ENCODE assay signal across 7 mouse cellular contexts in genomic region chr5:33018561-33019425, GRCm38 (mm10). TPM values are rescaled to one million over a fixed set of nuclear protein-coding genes. Genes with fewer than 3 reads are reported as not detected.
DNase-seq lines count a peak whose midpoint lies in the region; ATAC-seq and TF ChIP-seq lines count a peak whose summit lies in the region.

TSS of gene Ywhah (plus strand) at chr5:33018816.

- peak within 1 kb of the TSS; percentile 100 for H3K27ac ChIP-seq in embryonic facial prominence, embryonic 12.5 days
- peak within 1 kb of the TSS; percentile 88 for H3K27ac ChIP-seq in kidney, adult 2 months (ENCODE audit: insufficient read depth, low read depth, low read length)
- H3K27ac ChIP-seq in limb, embryonic 12.5 days: peak within 1 kb of the TSS; percentile 100
- peak within 1 kb of the TSS; percentile 100 for H3K27ac ChIP-seq in midbrain, embryonic 15.5 days
- H3K27ac ChIP-seq in spleen, adult 2 months (ENCODE audit: insufficient read depth, low read length): peak within 1 kb of the TSS; percentile 97

- peak; percentile 97 for DNase-seq in adrenal gland, postnatal 25 days
- peak; percentile 97 to 98 for DNase-seq in heart, adult 18-20 months
- DNase-seq in kidney, adult 2 months: peak; percentile 98
- peak; percentile 94 for DNase-seq in spleen, adult 2 months (ENCODE audit: low read depth in 1 of 2, low spot score in 2 of 2)

- no peaks in the 10 kb centered on the region for H3K9me3 ChIP-seq in embryonic facial prominence, embryonic 12.5 days
- H3K9me3 ChIP-seq in limb, embryonic 12.5 days: no peaks in the 10 kb centered on the region
- H3K9me3 ChIP-seq in midbrain, embryonic 15.5 days: no peaks in the 10 kb centered on the region

- H3K4me1 ChIP-seq in embryonic facial prominence, embryonic 12.5 days: peaks cover 20% of the 10 kb centered on the region
- peaks cover 9% of the 10 kb centered on the region; the same call in 1 of the 2 replicates for H3K4me1 ChIP-seq in kidney, adult 2 months (ENCODE audit: control insufficient read depth, insufficient read depth, low read length)
- H3K4me1 ChIP-seq in limb, embryonic 12.5 days (replicated peaks): peaks cover 16% of the 10 kb centered on the region
- peaks cover 47% of the 10 kb centered on the region for H3K4me1 ChIP-seq in midbrain, embryonic 15.5 days
- no peaks in the 10 kb centered on the region for H3K4me1 ChIP-seq in spleen, adult 2 months (ENCODE audit: control insufficient read depth, insufficient read depth, insufficient read length)

- H3K27me3 ChIP-seq in embryonic facial prominence, embryonic 12.5 days: no peaks in the 10 kb centered on the region
- no peaks in the 10 kb centered on the region for H3K27me3 ChIP-seq in kidney, adult 2 months (replicated peaks; ENCODE audit: control insufficient read depth, insufficient read depth, low read length)
- no peaks in the 10 kb centered on the region for H3K27me3 ChIP-seq in limb, embryonic 12.5 days
- no peaks in the 10 kb centered on the region for H3K27me3 ChIP-seq in midbrain, embryonic 15.5 days (replicated peaks)
- no peaks in the 10 kb centered on the region for H3K27me3 ChIP-seq in spleen, adult 2 months (ENCODE audit: control insufficient read depth, insufficient read depth, low read length)

- peak within 1 kb of the TSS; percentile 80 for H3K4me2 ChIP-seq in embryonic facial prominence, embryonic 12.5 days (replicated peaks)
- peak within 1 kb of the TSS; percentile 83 for H3K4me2 ChIP-seq in limb, embryonic 12.5 days
- peak within 1 kb of the TSS; percentile 76 for H3K4me2 ChIP-seq in midbrain, embryonic 15.5 days

- TF ChIP-seq POLR2A in kidney, adult 2 months (IDR thresholded peaks at IDR 0.05; ENCODE audit: low read depth, low read length): peak; percentile 31
- TF ChIP-seq POLR2A in spleen, adult 2 months (IDR thresholded peaks at IDR 0.05; ENCODE audit: low read depth, low read length): peak; percentile 77

- peak within 1 kb of the TSS; percentile 78 for H3K4me3 ChIP-seq in embryonic facial prominence, embryonic 12.5 days
- H3K4me3 ChIP-seq in kidney, adult 2 months (ENCODE audit: insufficient read depth, low read depth, low read length): peak within 1 kb of the TSS; percentile 67
- peak within 1 kb of the TSS; percentile 89 for H3K4me3 ChIP-seq in limb, embryonic 12.5 days (replicated peaks)
- peak within 1 kb of the TSS; percentile 77 for H3K4me3 ChIP-seq in midbrain, embryonic 15.5 days
- H3K4me3 ChIP-seq in spleen, adult 2 months (ENCODE audit: extremely low read depth, insufficient read depth, insufficient read length): peak within 1 kb of the TSS; percentile 72

- WGBS in embryonic facial prominence, embryonic 12.5 days: under 1% methylated on average over 117 of the region's 121 CpGs
- under 1% methylated on average over 114 of the region's 121 CpGs for WGBS in kidney, adult 2 months
- WGBS in limb, embryonic 12.5 days: under 1% methylated on average over 106 of the region's 121 CpGs
- WGBS in midbrain, embryonic 15.5 days: 1% methylated on average over 90 of the region's 121 CpGs
- under 1% methylated on average over 115 of the region's 121 CpGs for WGBS in spleen, adult 2 months

- 0 out of 2 replicates have a peak, but pooled peaks have one; percentile 11 for TF ChIP-seq CTCF in kidney, adult 2 months (conservative IDR thresholded peaks at IDR 0.05; ENCODE audit: insufficient read depth, insufficient read length, low read depth, low read length)
- TF ChIP-seq CTCF in spleen, adult 2 months (IDR thresholded peaks at IDR 0.05; ENCODE audit: extremely low read depth, insufficient read depth, insufficient read length, insufficient replicate concordance): peak; percentile 14; the same call in 1 of the 2 replicates

- H3K9ac ChIP-seq in embryonic facial prominence, embryonic 12.5 days: peak within 1 kb of the TSS; percentile 92
- peak within 1 kb of the TSS; percentile 95 for H3K9ac ChIP-seq in limb, embryonic 12.5 days (replicated peaks)
- peak within 1 kb of the TSS; percentile 88 for H3K9ac ChIP-seq in midbrain, embryonic 15.5 days

- ATAC-seq in embryonic facial prominence, embryonic 12.5 days (ENCODE audit: insufficient number of reproducible peaks, insufficient read depth, low FRiP score, low TSS enrichment): peak; percentile 95
- ATAC-seq in limb, embryonic 12.5 days (ENCODE audit: insufficient number of reproducible peaks, insufficient read depth, low FRiP score, low TSS enrichment, low read depth): peak; percentile 96
- ATAC-seq in midbrain, embryonic 15.5 days (replicated peaks): peak; percentile 97

- H3K36me3 ChIP-seq in embryonic facial prominence, embryonic 12.5 days: 0 out of 2 replicates have a peak, but pooled peaks cover 5% of the 10 kb centered on the region
- no peaks in the 10 kb centered on the region; the same call in 1 of the 2 replicates for H3K36me3 ChIP-seq in kidney, adult 2 months (ENCODE audit: control insufficient read depth, insufficient read depth, low read length)
- peaks cover 24% of the 10 kb centered on the region for H3K36me3 ChIP-seq in limb, embryonic 12.5 days
- H3K36me3 ChIP-seq in midbrain, embryonic 15.5 days (replicated peaks): no peaks in the 10 kb centered on the region
- no peaks in the 10 kb centered on the region; the same call in none of the 2 replicates for H3K36me3 ChIP-seq in spleen, adult 2 months (ENCODE audit: control insufficient read depth, insufficient read depth, low read length)

RNA-seq across cellular contexts. Expression of gene Ywhah, which starts in this region (rescaled TPM):
- 201 and 209 TPM in 2 replicates for total RNA-seq in adrenal gland, postnatal 25 days (2021)
- 397 and 405 TPM in 2 replicates for polyA plus RNA-seq in embryonic facial prominence, embryonic 12.5 days (2016; fragmentation: Nextera tagmentation; extraction: Ambion mirVana)
- 10 to 100 TPM; 90.3 TPM for total RNA-seq in heart, adult 18-20 months (2021)
- polyA plus RNA-seq in kidney, adult 2 months (2012; rRNA removed): 71.8 and 90.6 TPM in 2 replicates
- 346 and 349 TPM in 2 replicates for polyA plus RNA-seq in limb, embryonic 12.5 days (2016; fragmentation: Nextera tagmentation; extraction: Ambion mirVana)
- polyA plus RNA-seq in midbrain, embryonic 15.5 days (2015; fragmentation: Nextera tagmentation; extraction: Ambion mirVana): 758 and 760 TPM in 2 replicates
- 95.0 and 108 TPM in 2 replicates for polyA plus RNA-seq in spleen, adult 2 months (2012; rRNA removed)

Comparison
In these comparisons a context has a peak if more than half of its experiments do, and no peak if none do; other contexts are left out.
1. Peak in every context shown above with its lines: DNase-seq, ATAC-seq, H3K4me3 ChIP-seq and H3K27ac ChIP-seq.